In genomic region chr13:98002598-98002997, GRCm38 (mm10) we compare ENCODE assay signal across 16 mouse cellular contexts.
DNase-seq lines count a peak whose midpoint lies in the region; ATAC-seq and TF ChIP-seq lines count a peak whose summit lies in the region.
"Had no signal": no experiment of that assay in that cellular context is flagged by ENCODE, and none has a peak within 500 bp of the region (broad histone marks: within the 10 kb centered on the region; RNA-seq: fewer than 3 reads in every experiment).

No protein-coding gene starts in this region.

- 82% methylated on average over 5 of the region's 5 CpGs for WGBS in heart, embryonic 13.5 days
- WGBS in lung, postnatal 0 days, result 60% methylated on average over 5 of the region's 5 CpGs
- 65% methylated on average over 5 of the region's 5 CpGs for WGBS in stomach, embryonic 16.5 days

- TF ChIP-seq EP300 in lung, postnatal 0 days (IDR thresholded peaks at IDR 0.05), result no peak

- no peak for DNase-seq in heart, adult 8-10 months (ENCODE audit: low spot score)
- DNase-seq in lung, postnatal 0 days (ENCODE audit: low spot score), result no peak
- DNase-seq in lung, postnatal 4 days, result no peak
- DNase-seq in frontal cortex, adult 2 months (ENCODE audit: extremely low spot score in 1 of 2, low spot score in 1 of 2), result no peak
- DNase-seq: adrenal gland, adult 2 months; cerebellum, adult 2 months; cerebellum, postnatal 10 days; forebrain, postnatal 0 days; gastrocnemius, adult 2 months; gastrocnemius, postnatal 25 days had no signal

- 0 out of 2 replicates have a peak overlapping the region, but pooled peaks have one; percentile 24 for H3K27ac ChIP-seq in heart, embryonic 13.5 days (replicated peaks)
- peak overlapping the region; percentile 68; the same call in 1 of the 2 replicates for H3K27ac ChIP-seq in lung, postnatal 0 days (ENCODE audit: low read length)
- H3K27ac ChIP-seq in stomach, embryonic 16.5 days (ENCODE audit: low read length), result no peak overlapping the region
- H3K27ac ChIP-seq: forebrain, embryonic 13.5 days; gastrocnemius, adult 2 months; hindbrain, embryonic 14.5 days had no signal

- H3K4me2 ChIP-seq in heart, embryonic 13.5 days, result no peak overlapping the region
- no peak overlapping the region for H3K4me2 ChIP-seq in lung, postnatal 0 days (replicated peaks; ENCODE audit: low read depth, low read length)
- H3K4me2 ChIP-seq in stomach, embryonic 16.5 days (ENCODE audit: low read depth, low read length), result no peak overlapping the region
- H3K4me2 ChIP-seq: forebrain, embryonic 13.5 days; hindbrain, embryonic 14.5 days had no signal

- H3K27me3 ChIP-seq in heart, embryonic 13.5 days (replicated peaks), result no peaks in the 10 kb centered on the region
- H3K27me3 ChIP-seq in lung, postnatal 0 days (replicated peaks; ENCODE audit: insufficient read depth, low read length), result no peaks in the 10 kb centered on the region
- no peaks in the 10 kb centered on the region for H3K27me3 ChIP-seq in stomach, embryonic 16.5 days (ENCODE audit: control insufficient read depth, insufficient read depth, low read length)
- H3K27me3 ChIP-seq: forebrain, embryonic 13.5 days had no signal

- H3K4me3 ChIP-seq in heart, embryonic 13.5 days, result no peak overlapping the region
- H3K4me3 ChIP-seq in lung, postnatal 0 days (ENCODE audit: low read depth, low read length), result no peak overlapping the region
- H3K4me3 ChIP-seq in stomach, embryonic 16.5 days (replicated peaks; ENCODE audit: low read length), result no peak overlapping the region
- H3K4me3 ChIP-seq: embryonic facial prominence, embryonic 10.5 days; forebrain, embryonic 13.5 days; gastrocnemius, adult 2 months; hindbrain, embryonic 10.5 days had no signal

- no peaks in the 10 kb centered on the region for H3K36me3 ChIP-seq in heart, embryonic 13.5 days
- H3K36me3 ChIP-seq in lung, postnatal 0 days (ENCODE audit: insufficient read depth, low read length), result no peaks in the 10 kb centered on the region
- H3K36me3 ChIP-seq in stomach, embryonic 16.5 days (ENCODE audit: control insufficient read depth, insufficient read depth, low read length), result no peaks in the 10 kb centered on the region
- H3K36me3 ChIP-seq: embryonic facial prominence, embryonic 10.5 days; hindbrain, embryonic 10.5 days had no signal

- TF ChIP-seq CTCF in lung, postnatal 0 days (IDR thresholded peaks at IDR 0.05), result no peak

- no peak for ATAC-seq in heart, embryonic 13.5 days (ENCODE audit: extremely low read depth, insufficient number of reproducible peaks, low FRiP score, low TSS enrichment)
- no peak for ATAC-seq in lung, postnatal 0 days
- 0 out of 2 replicates have a peak, but pooled peaks have one; percentile 45 for ATAC-seq in stomach, embryonic 16.5 days (ENCODE audit: insufficient read depth, low FRiP score)
- ATAC-seq: forebrain, embryonic 13.5 days; forebrain, postnatal 0 days had no signal

- peaks cover 14% of the 10 kb centered on the region for H3K4me1 ChIP-seq in heart, embryonic 13.5 days
- peaks cover 3% of the 10 kb centered on the region; the same call in 1 of the 2 replicates for H3K4me1 ChIP-seq in lung, postnatal 0 days (ENCODE audit: insufficient read depth, low read depth, low read length)
- peaks cover 18% of the 10 kb centered on the region for H3K4me1 ChIP-seq in stomach, embryonic 16.5 days (ENCODE audit: control insufficient read depth, insufficient read depth, low read length)

- H3K9ac ChIP-seq in heart, embryonic 13.5 days, result no peak overlapping the region
- no peak overlapping the region for H3K9ac ChIP-seq in lung, postnatal 0 days (replicated peaks; ENCODE audit: low read depth)
- H3K9ac ChIP-seq in stomach, embryonic 16.5 days (ENCODE audit: low read length), result no peak overlapping the region
- H3K9ac ChIP-seq: forebrain, embryonic 13.5 days; forebrain, postnatal 0 days; hindbrain, embryonic 14.5 days had no signal

- no peaks in the 10 kb centered on the region for H3K9me3 ChIP-seq in heart, embryonic 13.5 days
- H3K9me3 ChIP-seq in lung, postnatal 0 days (ENCODE audit: low read length), result no peaks in the 10 kb centered on the region
- H3K9me3 ChIP-seq in stomach, embryonic 16.5 days (replicated peaks; ENCODE audit: control insufficient read depth, low read length), result no peaks in the 10 kb centered on the region
- H3K9me3 ChIP-seq: embryonic facial prominence, embryonic 10.5 days; forebrain, embryonic 13.5 days; hindbrain, embryonic 10.5 days had no signal
